Mouse (Mus musculus): Measurements from ENCODE around the gene Arvcf. TPM values are rescaled to one million over a fixed set of nuclear protein-coding genes. Genes with fewer than 3 reads are reported as not detected.

Arvcf gene
- total and polyA plus RNA-seq, 3 experiments, result 9.1 to 14.5 TPM; not detected in 1

GRCm38 (mm10) chr16:18386972-18387371 lies 39.0 kb downstream of the Arvcf start:
- no peaks in the 10 kb centered on the region for H3K9me3 ChIP-seq (replicated peaks; ENCODE audit: insufficient read depth, low read length)
- H3K27ac ChIP-seq (ENCODE audit: control insufficient read depth, low read depth, low read length), result peak overlapping the region; percentile 86
- no peak overlapping the region for H3K4me3 ChIP-seq (ENCODE audit: control insufficient read depth in 1 of 2, insufficient read depth in 1 of 2, low read depth in 2 of 2, low read length in 2 of 2)
- H3K9ac ChIP-seq (ENCODE audit: control insufficient read depth, low read depth, low read length, poor library complexity, severe bottlenecking), result 0 out of 2 replicates have a peak overlapping the region, but pooled peaks have one; percentile 18
- no peaks in the 10 kb centered on the region for H3K79me2 ChIP-seq (ENCODE audit: control insufficient read depth, insufficient read depth, low read length, poor library complexity)
- no peak for TF ChIP-seq GABPA (IDR thresholded peaks at IDR 0.05; ENCODE audit: low read depth, low read length)
- no peak for TF ChIP-seq MAX (IDR thresholded peaks at IDR 0.05; ENCODE audit: low read length)
- no peak for TF ChIP-seq MAZ (IDR thresholded peaks at IDR 0.05; ENCODE audit: low read depth, low read length)
- no peak for TF ChIP-seq UBTF (IDR thresholded peaks at IDR 0.05; ENCODE audit: borderline replicate concordance, insufficient read depth, low read depth, low read length)
- TF ChIP-seq ZC3H11A (IDR thresholded peaks at IDR 0.05; ENCODE audit: low read depth, low read length), result no peak
- TF ChIP-seq MEF2A (IDR thresholded peaks at IDR 0.05; ENCODE audit: extremely low read depth, insufficient replicate concordance, low read depth, low read length, poor library complexity, severe bottlenecking), result no peak
- TF ChIP-seq TCF12 (IDR thresholded peaks at IDR 0.05; ENCODE audit: low read depth, low read length), result no peak
- no peak for TF ChIP-seq USF1 (IDR thresholded peaks at IDR 0.05; ENCODE audit: low read depth, low read length)
- no peak for TF ChIP-seq POLR2AphosphoS2 (IDR thresholded peaks at IDR 0.05; ENCODE audit: low read length)
- no peak for TF ChIP-seq KAT2A (conservative IDR thresholded peaks at IDR 0.05; ENCODE audit: low read depth, low read length)
- TF ChIP-seq MXI1 (IDR thresholded peaks at IDR 0.05; ENCODE audit: low read depth, low read length), result no peak
- TF ChIP-seq MYB (IDR thresholded peaks at IDR 0.05; ENCODE audit: low read depth, low read length), result no peak
- DNase-seq (ENCODE audit: low read depth, low spot score), result peak; percentile 35
- peaks cover 14 to 36% of the 10 kb centered on the region in 2 experiments for H3K4me1 ChIP-seq (ENCODE audit: control insufficient read depth in 1 of 2, insufficient read depth in 2 of 2, low read length in 2 of 2)
- no peaks in the 10 kb centered on the region for H3K27me3 ChIP-seq (ENCODE audit: control insufficient read depth in 1 of 2, insufficient read depth in 2 of 2, low read length in 2 of 2)
- peaks cover 0 to 25% of the 10 kb centered on the region in 2 experiments; a peak in 2 of 4 replicates for H3K36me3 ChIP-seq (ENCODE audit: control insufficient read depth in 1 of 2, insufficient read depth in 2 of 2, low read length in 2 of 2)

GRCm38 (mm10) chr16:18387704-18388582 lies 40.0 kb downstream of the Arvcf start:
- H3K4me3 ChIP-seq (ENCODE audit: control insufficient read depth in 1 of 2, insufficient read depth in 1 of 2, low read depth in 2 of 2, low read length in 2 of 2), result no peak overlapping the region
- no peaks in the 10 kb centered on the region for H3K27me3 ChIP-seq (ENCODE audit: control insufficient read depth in 1 of 2, insufficient read depth in 2 of 2, low read length in 2 of 2)
- peak; percentile 84 for DNase-seq (ENCODE audit: low read depth, low spot score)
- H3K9me3 ChIP-seq (replicated peaks; ENCODE audit: insufficient read depth, low read length), result no peaks in the 10 kb centered on the region
- H3K27ac ChIP-seq (ENCODE audit: control insufficient read depth, low read depth, low read length), result peak overlapping the region; percentile 88
- no peaks in the 10 kb centered on the region; the same call in 1 of the 2 replicates for H3K79me2 ChIP-seq (ENCODE audit: control insufficient read depth, insufficient read depth, low read length, poor library complexity)
- peaks cover 16 to 38% of the 10 kb centered on the region in 2 experiments for H3K4me1 ChIP-seq (ENCODE audit: control insufficient read depth in 1 of 2, insufficient read depth in 2 of 2, low read length in 2 of 2)
- H3K9ac ChIP-seq (ENCODE audit: control insufficient read depth, low read depth, low read length, poor library complexity, severe bottlenecking), result peak overlapping the region; percentile 48
- H3K36me3 ChIP-seq (ENCODE audit: control insufficient read depth in 1 of 2, insufficient read depth in 2 of 2, low read length in 2 of 2), result peaks cover 0 to 25% of the 10 kb centered on the region in 2 experiments; a peak in 2 of 4 replicates
- TF ChIP-seq ELF1 (IDR thresholded peaks at IDR 0.05; ENCODE audit: low read depth, low read length) (0 out of 2 replicates have a peak, but pooled peaks have one; percentile 10), ZNF384 (IDR thresholded peaks at IDR 0.05; ENCODE audit: low read depth, low read length) (no peak), POLR2AphosphoS2 (IDR thresholded peaks at IDR 0.05; ENCODE audit: low read length) (no peak), RCOR1 (IDR thresholded peaks at IDR 0.05; ENCODE audit: low read depth, low read length) (no peak; the same call in 1 of the 2 replicates), BHLHE40 (IDR thresholded peaks at IDR 0.05; ENCODE audit: borderline replicate concordance, low read depth, low read length) (peak; percentile 95), POLR2A (IDR thresholded peaks at IDR 0.05; ENCODE audit: control insufficient read depth in 1 of 2, insufficient read depth in 1 of 2, low read depth in 1 of 2, low read length in 2 of 2, poor library complexity in 1 of 2) (no peak), HCFC1 (IDR thresholded peaks at IDR 0.05; ENCODE audit: low read depth, low read length) (no peak), GABPA (IDR thresholded peaks at IDR 0.05; ENCODE audit: low read depth, low read length) (no peak), CHD1 (IDR thresholded peaks at IDR 0.05; ENCODE audit: low read depth, low read length) (no peak), ZMIZ1 (IDR thresholded peaks at IDR 0.05; ENCODE audit: low read depth, low read length) (no peak), MYB (IDR thresholded peaks at IDR 0.05; ENCODE audit: low read depth, low read length) (peak; percentile 79; the same call in 1 of the 2 replicates), ETS1 (IDR thresholded peaks at IDR 0.05; ENCODE audit: low read depth, low read length) (peak; percentile 94), ZC3H11A (IDR thresholded peaks at IDR 0.05; ENCODE audit: low read depth, low read length) (no peak), GATA1 (IDR thresholded peaks at IDR 0.05; ENCODE audit: low read depth, low read length) (peak; percentile 82), CHD2 (IDR thresholded peaks at IDR 0.05; ENCODE audit: low read length) (0 out of 2 replicates have a peak, but pooled peaks have one; percentile 15), NELFE (IDR thresholded peaks at IDR 0.05; ENCODE audit: low read depth, low read length) (no peak), NRF1 (IDR thresholded peaks at IDR 0.05; ENCODE audit: insufficient read depth, low read depth, low read length, poor library complexity, severe bottlenecking) (no peak), TCF12 (IDR thresholded peaks at IDR 0.05; ENCODE audit: low read depth, low read length) (peak; percentile 98), MYC (IDR thresholded peaks at IDR 0.05; ENCODE audit: low read depth, low read length) (no peak), MAX (IDR thresholded peaks at IDR 0.05; ENCODE audit: low read length) (peak; percentile 53; the same call in 1 of the 2 replicates), UBTF (IDR thresholded peaks at IDR 0.05; ENCODE audit: borderline replicate concordance, insufficient read depth, low read depth, low read length) (no peak), ZKSCAN1 (IDR thresholded peaks at IDR 0.05; ENCODE audit: low read depth, low read length) (no peak), USF1 (IDR thresholded peaks at IDR 0.05; ENCODE audit: low read depth, low read length) (peak; percentile 73; the same call in 1 of the 2 replicates)

Data from MEL (cell line).